Mouse (Mus musculus) stomach, embryonic 15.5 days (tissue): ENCODE measurements around the gene Trp53. TPM values are rescaled to one million over a fixed set of nuclear protein-coding genes. Genes with fewer than 3 reads are reported as not detected.

Experiments
- ATAC-seq: fragments of 200-750 bp; cut with Nextera tagmentation; 2 replicates; pipeline ENCODE4 v1.8.0; 2017; ENCODE audit warnings: low read depth, moderate number of reproducible peaks, moderate TSS enrichment; ENCODE audit not compliant: insufficient read depth, low FRiP score
- H3K27ac ChIP-seq: fragments of 300-500 bp; sonication (generic); 2 replicates; pipeline ENCODE4 v1.5.1; 2015; ENCODE audit warnings: mild to moderate bottlenecking, inconsistent platforms
- H3K27me3 ChIP-seq: fragments of 300-500 bp; sonication (generic); replicated peaks from 2 replicates; pipeline ENCODE4 v1.6.1; 2015; ENCODE audit warnings: inconsistent platforms
- H3K36me3 ChIP-seq: fragments of 300-500 bp; sonication (generic); 2 replicates; pipeline ENCODE4 v1.6.1; 2015; ENCODE audit warnings: inconsistent platforms
- H3K4me1 ChIP-seq: fragments of 300-500 bp; sonication (generic); 2 replicates; pipeline ENCODE4 v1.6.1; 2015; ENCODE audit warnings: inconsistent platforms
- H3K4me2 ChIP-seq: fragments of 300-500 bp; sonication (generic); 2 replicates; pipeline ENCODE4 v1.6.1; 2015; ENCODE audit warnings: mild to moderate bottlenecking, inconsistent platforms
- H3K4me3 ChIP-seq: fragments of 300-500 bp; sonication (generic); replicated peaks from 2 replicates; pipeline ENCODE4 v1.5.1; 2015; ENCODE audit warnings: inconsistent platforms
- H3K9ac ChIP-seq: fragments of 300-500 bp; sonication (generic); 2 replicates; pipeline ENCODE4 v1.6.1; 2015; ENCODE audit warnings: inconsistent platforms
- H3K9me3 ChIP-seq: fragments of 300-500 bp; sonication (generic); 2 replicates; pipeline ENCODE4 v1.6.1; 2016; ENCODE audit warnings: inconsistent platforms
- WGBS: fragments of 180-500 bp; shearing (Covaris S2); methylation state at CpG from one replicate; pipeline ENCODE4 v1.1.7; 2015; 5-methylcytosine and 5-hydroxymethylcytosine counted together
- polyA plus RNA-seq: library from polyadenylated mRNA; unstranded; fragments of >200 nt; fragmentation: Nextera tagmentation; extraction: Ambion mirVana; gene quantifications from 2 replicates; pipeline ENCODE4 v1.2.1, GENCODE M21; 2015

Trp53 gene
- polyA plus RNA-seq, 1 experiment from 2014 or later: 122 TPM

GRCm38 (mm10) chr11:69565131-69565530 lies 15.0 kb upstream of the Trp53 start:
- WGBS: 80% methylated on average over 8 of the region's 8 CpGs
- H3K9ac ChIP-seq: no peak overlapping the region
- H3K9me3 ChIP-seq: no peaks in the 10 kb centered on the region
- peaks cover 17% of the 10 kb centered on the region; the same call in 1 of the 2 replicates for H3K36me3 ChIP-seq
- H3K4me3 ChIP-seq: no peak overlapping the region
- no peaks in the 10 kb centered on the region for H3K27me3 ChIP-seq
- H3K4me1 ChIP-seq: peaks cover 8% of the 10 kb centered on the region; the same call in 1 of the 2 replicates
- no peak for ATAC-seq
- no peak overlapping the region for H3K27ac ChIP-seq
- H3K4me2 ChIP-seq: no peak overlapping the region

- no peak for ATAC-seq
- 62% methylated on average over 3 of the region's 3 CpGs for WGBS
- no peak overlapping the region for H3K4me3 ChIP-seq
- H3K9me3 ChIP-seq: no peaks in the 10 kb centered on the region
- no peaks in the 10 kb centered on the region for H3K27me3 ChIP-seq
- no peak overlapping the region for H3K9ac ChIP-seq
- peaks cover 20% of the 10 kb centered on the region for H3K4me1 ChIP-seq
- H3K4me2 ChIP-seq: no peak overlapping the region
- H3K36me3 ChIP-seq: peaks cover 11% of the 10 kb centered on the region; the same call in 1 of the 2 replicates
- H3K27ac ChIP-seq: no peak overlapping the region
These were observed 4.9 kb upstream of the Trp53 start for GRCm38 (mm10) chr11:69575220-69575619.

DNA sequence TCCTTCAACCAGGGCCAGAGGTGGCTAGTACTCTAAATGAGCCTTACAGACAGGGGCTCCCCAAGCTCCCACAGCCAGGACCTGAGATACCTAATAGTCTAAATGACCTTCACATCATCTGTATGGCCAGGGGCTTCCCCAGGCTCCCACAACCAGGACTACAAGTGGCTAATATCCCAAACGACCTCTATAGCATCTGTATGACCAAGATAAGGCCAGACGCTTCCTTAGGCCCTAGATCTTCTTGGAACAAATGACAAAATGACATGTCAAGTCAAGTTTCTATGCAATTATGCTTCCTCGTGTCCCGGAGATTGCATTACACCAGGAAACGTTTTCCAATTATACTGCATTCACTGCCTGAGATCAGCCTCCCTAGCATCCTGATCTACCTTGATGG lies 3.9 kb upstream of the Trp53 start:
- Histone ChIP-seq H3K27me3 (no peaks in the 10 kb centered on the region), H3K4me2 (no peak overlapping the region), H3K4me3 (no peak overlapping the region), H3K36me3 (peaks cover 2% of the 10 kb centered on the region; the same call in 1 of the 2 replicates), H3K9me3 (no peaks in the 10 kb centered on the region), H3K27ac (no peak overlapping the region), H3K4me1 (peaks cover 20% of the 10 kb centered on the region), H3K9ac (no peak overlapping the region)
- WGBS: 68% methylated on average over 5 of the region's 5 CpGs
- no peak for ATAC-seq

DNA sequence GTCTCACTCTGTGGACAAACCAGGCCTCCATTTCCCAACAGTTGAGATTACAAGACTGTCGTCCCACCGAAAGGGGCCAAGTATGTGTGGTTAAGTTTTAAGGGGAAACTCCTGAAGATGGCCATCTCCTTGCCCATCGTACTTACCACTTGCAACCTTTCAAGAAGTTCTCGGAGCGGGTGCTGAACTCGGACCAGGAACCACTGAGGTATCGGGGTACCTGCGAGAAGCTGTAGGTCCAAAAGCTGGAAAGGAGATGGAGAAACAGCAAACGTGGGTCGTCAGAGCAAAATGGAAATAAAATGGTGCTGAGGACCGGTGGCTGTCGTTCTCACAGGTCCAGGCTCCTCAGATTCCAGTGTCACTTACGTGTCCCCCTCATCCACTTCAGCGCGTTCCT lies 1.9 kb upstream of the Trp53 start:
- H3K9me3 ChIP-seq: no peaks in the 10 kb centered on the region
- peaks cover 30% of the 10 kb centered on the region for H3K4me1 ChIP-seq
- 7% methylated on average over 15 of the region's 15 CpGs for WGBS
- peak overlapping the region; percentile 80 for H3K4me3 ChIP-seq
- no peaks in the 10 kb centered on the region for H3K27me3 ChIP-seq
- ATAC-seq: no peak
- 0 out of 2 replicates have a peak overlapping the region, but pooled peaks have one; percentile 79 for H3K27ac ChIP-seq
- peak overlapping the region; percentile 79 for H3K4me2 ChIP-seq
- H3K9ac ChIP-seq: peak overlapping the region; percentile 49
- no peaks in the 10 kb centered on the region; the same call in 1 of the 2 replicates for H3K36me3 ChIP-seq

DNA sequence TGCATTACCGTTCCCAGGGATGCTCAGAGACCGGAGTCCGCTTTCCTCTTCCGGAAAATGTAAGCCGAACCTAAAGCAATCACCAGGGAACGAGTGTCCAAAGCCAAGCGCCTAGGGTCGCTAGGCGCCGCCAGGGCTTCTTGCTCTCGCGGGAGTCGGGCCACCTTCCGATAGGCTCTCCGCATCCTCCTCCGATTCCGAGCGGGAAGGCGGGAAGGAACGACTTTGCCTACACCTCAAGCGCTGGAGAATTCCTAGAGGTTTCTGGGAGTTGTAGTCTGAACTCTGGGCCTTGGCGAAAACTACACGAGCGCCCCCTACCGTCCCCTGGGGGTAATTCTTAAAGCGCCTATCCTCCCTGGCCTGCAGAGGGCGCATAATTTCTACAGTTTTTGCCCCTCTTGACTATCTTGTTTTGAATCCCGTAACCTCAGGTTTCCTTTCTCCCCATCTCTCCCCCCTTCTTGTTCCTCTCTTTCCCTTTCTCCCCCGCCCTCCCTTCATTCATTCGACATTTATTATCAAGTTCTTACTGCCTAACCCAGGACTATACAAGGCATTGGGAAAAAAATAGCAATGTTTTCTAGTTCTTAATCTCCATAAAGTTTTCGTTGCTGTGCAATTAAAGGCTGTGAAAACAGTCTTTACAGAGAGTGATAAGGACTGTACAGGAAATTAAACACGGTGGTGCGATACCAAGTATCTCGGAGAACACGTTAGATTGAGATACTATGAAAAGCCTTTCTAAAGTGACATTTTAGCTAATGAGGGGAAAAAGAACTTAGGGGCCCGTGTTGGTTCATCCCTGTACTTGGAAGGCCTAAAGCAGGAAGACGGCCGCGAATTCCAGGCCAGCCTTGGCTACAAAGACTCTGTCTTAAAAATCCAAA lies 786 bp upstream of the Trp53 start:
- peak overlapping the region; percentile 73 for H3K9ac ChIP-seq
- no peaks in the 10 kb centered on the region; the same call in 1 of the 2 replicates for H3K36me3 ChIP-seq
- H3K27me3 ChIP-seq: no peaks in the 10 kb centered on the region
- peaks cover 30% of the 10 kb centered on the region for H3K4me1 ChIP-seq
- under 1% methylated on average over 39 of the region's 39 CpGs for WGBS
- peak overlapping the region; percentile 80 for H3K4me3 ChIP-seq
- H3K4me2 ChIP-seq: peak overlapping the region; percentile 79
- peak overlapping the region; percentile 97 for H3K27ac ChIP-seq
- no peaks in the 10 kb centered on the region for H3K9me3 ChIP-seq
- peak; percentile 93 for ATAC-seq

- peak overlapping the region; percentile 80 for H3K4me3 ChIP-seq
- H3K9ac ChIP-seq: peak overlapping the region; percentile 73
- no peaks in the 10 kb centered on the region for H3K9me3 ChIP-seq
- no peaks in the 10 kb centered on the region; the same call in 1 of the 2 replicates for H3K36me3 ChIP-seq
- under 1% methylated on average over 25 of the region's 25 CpGs for WGBS
- peak overlapping the region; percentile 60 for H3K4me2 ChIP-seq
- peak overlapping the region; percentile 97 for H3K27ac ChIP-seq
- no peak for ATAC-seq
- H3K4me1 ChIP-seq: peaks cover 33% of the 10 kb centered on the region
- H3K27me3 ChIP-seq: no peaks in the 10 kb centered on the region
These were observed 500 bp downstream of the Trp53 start for GRCm38 (mm10) chr11:69580572-69581146.

DNA sequence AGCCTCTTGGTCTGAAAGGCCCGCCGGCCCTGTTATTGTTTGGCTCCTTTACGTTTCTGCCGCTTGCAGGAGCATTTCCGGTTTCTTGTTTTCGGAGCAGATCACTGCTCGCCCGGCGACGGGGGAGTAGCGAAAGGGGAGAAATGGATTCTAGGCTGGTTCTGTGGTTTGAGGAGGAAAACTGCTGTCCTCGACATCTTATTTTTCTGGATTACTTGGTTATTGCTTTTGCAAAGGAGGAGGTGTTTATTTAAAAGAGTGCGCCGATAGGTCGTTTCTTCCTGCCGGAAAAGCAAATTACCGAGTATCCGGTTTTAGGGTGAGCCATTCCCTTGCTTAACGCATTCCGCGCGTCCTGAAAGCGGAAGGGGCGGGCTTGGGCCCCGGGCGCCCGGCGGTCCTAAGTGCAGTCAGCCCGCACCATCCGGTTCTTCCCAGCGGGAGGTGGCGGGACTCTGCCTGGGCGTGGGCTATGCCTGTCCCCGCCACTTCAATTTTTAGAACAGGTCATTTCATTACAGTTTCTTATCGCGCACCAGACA lies 1.1 kb downstream of the Trp53 start:
- under 1% methylated on average over 36 of the region's 36 CpGs for WGBS
- no peaks in the 10 kb centered on the region; the same call in 1 of the 2 replicates for H3K36me3 ChIP-seq
- peak overlapping the region; percentile 80 for H3K4me3 ChIP-seq
- H3K27ac ChIP-seq: peak overlapping the region; percentile 97
- no peaks in the 10 kb centered on the region for H3K27me3 ChIP-seq
- H3K4me2 ChIP-seq: peak overlapping the region; percentile 60
- peaks cover 33% of the 10 kb centered on the region for H3K4me1 ChIP-seq
- H3K9me3 ChIP-seq: no peaks in the 10 kb centered on the region
- ATAC-seq: peak; percentile 82
- peak overlapping the region; percentile 73 for H3K9ac ChIP-seq

- Histone ChIP-seq H3K9ac (peak overlapping the region; percentile 38; the same call in 1 of the 2 replicates), H3K27me3 (no peaks in the 10 kb centered on the region), H3K9me3 (no peaks in the 10 kb centered on the region), H3K27ac (peak overlapping the region; percentile 97), H3K4me3 (peak overlapping the region; percentile 80), H3K4me1 (peaks cover 32% of the 10 kb centered on the region), H3K36me3 (no peaks in the 10 kb centered on the region), H3K4me2 (peak overlapping the region; percentile 60)
- WGBS: under 1% methylated on average over 8 of the region's 8 CpGs
- ATAC-seq: no peak
These were observed 1.7 kb downstream of the Trp53 start for GRCm38 (mm10) chr11:69581814-69582213.

- H3K27me3 ChIP-seq: no peaks in the 10 kb centered on the region
- H3K4me3 ChIP-seq: peak overlapping the region; percentile 80
- ATAC-seq: no peak
- peak overlapping the region; percentile 60 for H3K4me2 ChIP-seq
- 61% methylated on average over 9 of the region's 9 CpGs for WGBS
- H3K27ac ChIP-seq: no peak overlapping the region
- peak overlapping the region; percentile 38; the same call in 1 of the 2 replicates for H3K9ac ChIP-seq
- peaks cover 28% of the 10 kb centered on the region for H3K4me1 ChIP-seq
- H3K36me3 ChIP-seq: no peaks in the 10 kb centered on the region
- no peaks in the 10 kb centered on the region for H3K9me3 ChIP-seq
These were observed 2.2 kb downstream of the Trp53 start for GRCm38 (mm10) chr11:69582230-69582805.

GRCm38 (mm10) chr11:69584008-69584407 lies 3.8 kb downstream of the Trp53 start:
- Histone ChIP-seq H3K4me3 (no peak overlapping the region), H3K9ac (no peak overlapping the region), H3K27ac (no peak overlapping the region), H3K4me2 (no peak overlapping the region), H3K4me1 (peaks cover 13% of the 10 kb centered on the region), H3K36me3 (peaks cover 13% of the 10 kb centered on the region), H3K9me3 (no peaks in the 10 kb centered on the region), H3K27me3 (no peaks in the 10 kb centered on the region)
- 84% methylated on average over 7 of the region's 7 CpGs for WGBS
- no peak for ATAC-seq

GRCm38 (mm10) chr11:69584937-69585336 lies 4.8 kb downstream of the Trp53 start:
- ATAC-seq: no peak
- peaks cover 13% of the 10 kb centered on the region for H3K4me1 ChIP-seq
- H3K9ac ChIP-seq: no peak overlapping the region
- no peaks in the 10 kb centered on the region for H3K9me3 ChIP-seq
- no peak overlapping the region for H3K4me3 ChIP-seq
- 92% methylated on average over 13 of the region's 13 CpGs for whole genome bisulfite sequencing
- no peaks in the 10 kb centered on the region for H3K27me3 ChIP-seq
- no peak overlapping the region for H3K4me2 ChIP-seq
- peaks cover 20% of the 10 kb centered on the region for H3K36me3 ChIP-seq
- no peak overlapping the region for H3K27ac ChIP-seq
